Comparison of ENCODE assay signal across 8 mouse cellular contexts in genomic region chrX:164381618-164382408, GRCm38 (mm10). TPM values are rescaled to one million over a fixed set of nuclear protein-coding genes. Genes with fewer than 3 reads are reported as not detected.
DNase-seq lines count a peak whose midpoint lies in the region; ATAC-seq lines count a peak whose summit lies in the region.

No protein-coding gene starts in this region.

- peak; percentile 90 for DNase-seq in adrenal gland, adult 2 months
- peak; percentile 91 for DNase-seq in embryo, embryonic 11 days
- peak; percentile 75 for DNase-seq in gastrocnemius, postnatal 14 days
- DNase-seq in left cerebral cortex, postnatal 14 days (ENCODE audit: low spot score in 2 of 2), result peak; percentile 57 to 62
- DNase-seq in right cerebral cortex, postnatal 14 days, result peak; percentile 66
- DNase-seq in urinary bladder, postnatal 36 days (ENCODE audit: low spot score in 2 of 2), result peak; percentile 66 to 82

- intact Hi-C loops in gastrocnemius, postnatal 14 days (cut with DNase I; ENCODE audit: low total_unique reads), result no loop called here
- intact Hi-C loops in left cerebral cortex, postnatal 14 days (cut with DNase I), result no loop called here

- ATAC-seq in inflammation-experienced regulatory T-cells, adult 6 months, result peak; percentile 98
- ATAC-seq in megakaryocyte-erythroid progenitor cell, adult 5-6 weeks (replicated peaks; ENCODE audit: low FRiP score, low TSS enrichment, poor library complexity, severe bottlenecking), result peak; percentile 100

RNA-seq across cellular contexts. Expression of gene Vegfd, which starts 8.6 kb away (rescaled TPM):
- 10 to 100 TPM; 24.7 to 51.8 TPM for total RNA-seq in adrenal gland, adult 2 months (2021)
- polyA plus RNA-seq in adrenal gland, adult 2 months (2012; rRNA removed), result 10.4 and 23.3 TPM in 2 replicates
- 1 to 10 TPM; 1.7 to 2.1 TPM for total RNA-seq in gastrocnemius, postnatal 14 days (2021)
- not detected for polyA plus RNA-seq in inflammation-experienced regulatory T-cells, adult 6 months (2017; shearing (Covaris generic))
- 1 to 10 TPM; 2.4 to 2.7 TPM for total RNA-seq in left cerebral cortex, postnatal 14 days (2021)
- 1.0 TPM in 1 of 2 replicates, not detected in the other for total RNA-seq in megakaryocyte-erythroid progenitor cell, adult 5-6 weeks (2014; fragmentation: Nextera tagmentation)
- 0.23 TPM in 1 of 2 replicates, not detected in the other for total RNA-seq in megakaryocyte-erythroid progenitor cell, adult 5-6 weeks (2017)

RNA-seq across cellular contexts. Expression of gene Piga, which starts 37.8 kb away (rescaled TPM):
- 10 to 100 TPM in 1 of 2 experiments, 1 to 10 TPM in 1; 5.1 to 10.9 TPM for total RNA-seq in adrenal gland, adult 2 months (2021)
- 1.1 and 1.4 TPM in 2 replicates for polyA plus RNA-seq in adrenal gland, adult 2 months (2012; rRNA removed)
- 1 to 10 TPM; 1.7 to 2.6 TPM for total RNA-seq in gastrocnemius, postnatal 14 days (2021)
- polyA plus RNA-seq in inflammation-experienced regulatory T-cells, adult 6 months (2017; shearing (Covaris generic)), result 1 to 10 TPM; 5.6 to 6.3 (median 5.8) TPM
- total RNA-seq in left cerebral cortex, postnatal 14 days (2021), result 1 to 10 TPM; 5.1 to 5.5 TPM
- 39.2 and 43.8 TPM in 2 replicates for total RNA-seq in megakaryocyte-erythroid progenitor cell, adult 5-6 weeks (2014; fragmentation: Nextera tagmentation)
- 31.1 and 56.9 TPM in 2 replicates for total RNA-seq in megakaryocyte-erythroid progenitor cell, adult 5-6 weeks (2017)

RNA-seq across cellular contexts. Expression of gene Asb11, which starts 55.0 kb away (rescaled TPM):
- total RNA-seq in adrenal gland, adult 2 months (2021), result under 1 TPM in 1 of 2 experiments, not detected in 1; 0.20 TPM
- polyA plus RNA-seq in adrenal gland, adult 2 months (2012; rRNA removed), result 0.08 and 0.13 TPM in 2 replicates
- 10 to 100 TPM; 10.2 to 25.5 TPM for total RNA-seq in gastrocnemius, postnatal 14 days (2021)
- not detected for polyA plus RNA-seq in inflammation-experienced regulatory T-cells, adult 6 months (2017; shearing (Covaris generic))
- total RNA-seq in left cerebral cortex, postnatal 14 days (2021), result 1 to 10 TPM; 3.8 to 4.0 TPM
- 1.2 TPM in 1 of 2 replicates, not detected in the other for total RNA-seq in megakaryocyte-erythroid progenitor cell, adult 5-6 weeks (2014; fragmentation: Nextera tagmentation)
- 2.0 TPM in 1 of 2 replicates, not detected in the other for total RNA-seq in megakaryocyte-erythroid progenitor cell, adult 5-6 weeks (2017)

Comparison
In these comparisons a context has a peak if more than half of its experiments do, and no peak if none do; other contexts are left out.
1. Peak in every context shown above with its lines: DNase-seq and ATAC-seq.
2. RNA of gene Vegfd, which starts 8.6 kb away (total RNA-seq): 24.7 to 51.8 TPM in adrenal gland, adult 2 months; 2.4 to 2.7 TPM in left cerebral cortex, postnatal 14 days, 1.7 to 2.1 TPM in gastrocnemius, postnatal 14 days and 0.23 to 1.0 TPM in megakaryocyte-erythroid progenitor cell, adult 5-6 weeks; every median in the first group is over 4 times any median in the second.